Mouse (Mus musculus): ENCODE data around the gene 6030468B19Rik. TPM values are rescaled to one million over a fixed set of nuclear protein-coding genes. Genes with fewer than 3 reads are reported as not detected.

6030468B19Rik gene
- 0.69 and 1.4 TPM in 2 replicates for polyA plus RNA-seq (2016; fragmentation: Nextera tagmentation; extraction: Ambion mirVana)

DNA sequence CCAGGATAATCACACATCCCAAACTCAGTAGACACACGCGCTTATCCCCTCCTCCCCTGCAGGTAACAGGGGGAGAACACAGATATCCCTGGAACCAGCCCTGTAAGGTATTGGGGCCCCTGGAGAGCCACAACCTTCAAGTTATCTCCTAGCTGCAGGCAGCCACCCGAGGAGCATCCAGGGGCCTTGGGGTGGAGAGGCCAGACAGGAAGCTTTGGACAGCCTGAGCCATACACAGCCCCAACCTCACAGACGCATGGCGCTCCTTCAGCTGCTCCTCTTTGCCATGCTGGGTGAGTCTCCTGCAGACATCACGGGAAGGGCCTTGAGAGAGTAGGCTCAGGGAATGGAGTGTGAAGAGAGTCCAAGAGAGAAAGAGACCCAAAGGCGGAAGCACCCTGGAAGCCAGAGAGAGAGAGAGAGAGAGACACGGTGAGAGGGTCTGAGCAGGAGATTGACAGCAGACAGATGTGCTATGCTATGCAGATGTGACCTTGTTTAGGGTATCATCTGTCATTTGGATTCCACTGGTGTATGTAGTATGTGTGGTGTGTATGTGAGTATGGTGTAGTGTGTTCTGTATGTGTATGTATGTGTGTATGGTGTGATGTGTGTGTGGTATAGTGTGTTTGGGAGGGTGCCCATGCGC is at the start of gene 6030468B19Rik:
Gene 6030468B19Rik (plus strand): TSS at position 150 of the 649 bp plus-strand sequence.
- H3K36me3 ChIP-seq (replicated peaks): no peaks in the 10 kb centered on the region
- H3K27ac ChIP-seq (replicated peaks): peak within 1 kb of the TSS; percentile 54
- no peak for DNase-seq (ENCODE audit: low spot score)
- H3K4me1 ChIP-seq: peaks cover 41% of the 10 kb centered on the region
- peak within 1 kb of the TSS; percentile 32; the same call in 1 of the 2 replicates for H3K4me3 ChIP-seq
- WGBS: 64% methylated on average over 9 of the region's 9 CpGs
- H3K27me3 ChIP-seq (replicated peaks; ENCODE audit: low read depth, poor library complexity, severe bottlenecking): peaks cover 15% of the 10 kb centered on the region
- no peaks in the 10 kb centered on the region for H3K9me3 ChIP-seq

DNA sequence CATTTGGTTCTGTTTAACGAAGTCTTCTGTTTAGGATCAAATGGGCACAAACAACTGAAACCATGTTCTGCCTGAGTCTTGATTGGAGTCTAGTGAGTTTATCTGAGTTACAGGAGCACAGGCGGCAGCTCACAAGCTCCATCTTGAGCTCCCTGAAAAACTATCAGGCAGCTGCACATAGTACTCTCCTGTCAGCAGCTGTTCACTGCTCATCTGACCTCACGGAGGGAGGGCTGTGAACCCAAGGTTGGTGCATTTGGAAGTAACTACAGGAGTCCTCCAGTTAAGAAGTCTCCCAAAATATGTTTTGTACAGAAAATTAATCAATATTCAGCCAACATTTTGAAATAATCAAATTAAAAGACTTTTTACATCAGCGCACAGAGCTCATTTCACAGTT is 48.8 kb upstream of the 6030468B19Rik start:
- WGBS: 87% methylated on average over 4 of the region's 4 CpGs
- no peaks in the 10 kb centered on the region for H3K9me3 ChIP-seq
- DNase-seq (ENCODE audit: low spot score): no peak
- no peak overlapping the region for H3K4me3 ChIP-seq
- no peak overlapping the region for H3K27ac ChIP-seq (replicated peaks)
- H3K4me1 ChIP-seq: peaks cover 2% of the 10 kb centered on the region
- peaks cover 100% of the 10 kb centered on the region for H3K36me3 ChIP-seq (replicated peaks)
- H3K27me3 ChIP-seq (replicated peaks; ENCODE audit: low read depth, poor library complexity, severe bottlenecking): no peaks in the 10 kb centered on the region

DNA sequence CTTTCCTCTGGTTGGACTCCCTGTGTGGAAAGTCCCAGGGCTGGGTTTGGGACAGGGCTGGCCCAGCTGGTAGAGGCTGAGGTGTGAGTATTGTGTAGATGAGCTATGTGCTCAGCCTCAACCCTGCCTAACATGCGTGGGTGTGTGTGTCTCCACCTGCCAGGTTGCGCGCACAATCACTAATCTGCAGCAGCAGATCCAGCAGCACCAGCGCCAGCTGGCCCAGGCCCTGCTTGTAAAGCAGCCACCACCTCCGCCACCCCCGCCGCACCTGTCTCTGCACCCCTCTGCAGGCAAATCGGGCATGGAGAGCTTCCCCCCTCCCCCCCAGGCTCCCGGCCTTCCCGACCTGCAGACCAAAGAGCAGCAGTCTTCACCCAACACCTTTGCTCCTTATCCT is 48.0 kb upstream of the 6030468B19Rik start:
- H3K9me3 ChIP-seq: no peaks in the 10 kb centered on the region
- DNase-seq (ENCODE audit: low spot score): no peak
- WGBS: 96% methylated on average over 10 of the region's 10 CpGs
- no peaks in the 10 kb centered on the region for H3K4me1 ChIP-seq
- H3K4me3 ChIP-seq: no peak overlapping the region
- H3K27me3 ChIP-seq (replicated peaks; ENCODE audit: low read depth, poor library complexity, severe bottlenecking): no peaks in the 10 kb centered on the region
- no peak overlapping the region for H3K27ac ChIP-seq (replicated peaks)
- H3K36me3 ChIP-seq (replicated peaks): peaks cover 100% of the 10 kb centered on the region

DNA sequence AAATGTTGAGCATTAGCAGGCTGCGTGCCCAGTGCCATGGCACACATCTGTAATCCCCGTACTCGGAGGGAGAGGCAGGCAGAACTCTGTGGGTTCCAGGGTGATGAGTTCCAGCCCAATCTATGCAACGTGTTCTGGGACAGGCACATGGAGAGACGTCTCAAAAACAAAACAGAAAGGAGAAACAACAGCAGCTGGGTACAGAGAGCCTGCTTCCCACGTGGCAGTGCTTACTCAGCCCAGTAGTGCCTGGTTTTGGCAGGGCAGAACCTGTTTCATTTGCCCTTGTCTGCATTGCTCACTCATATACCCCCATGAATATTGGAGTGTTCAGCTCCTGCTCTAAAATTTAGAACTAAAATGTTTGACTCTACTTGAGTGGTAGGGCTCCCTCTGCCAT is 45.9 kb upstream of the 6030468B19Rik start:
- Histone ChIP-seq H3K27ac (replicated peaks) (no peak overlapping the region), H3K9me3 (no peaks in the 10 kb centered on the region), H3K4me1 (no peaks in the 10 kb centered on the region), H3K4me3 (no peak overlapping the region), H3K36me3 (replicated peaks) (peaks cover 100% of the 10 kb centered on the region), H3K27me3 (replicated peaks; ENCODE audit: low read depth, poor library complexity, severe bottlenecking) (no peaks in the 10 kb centered on the region)
- DNase-seq (ENCODE audit: low spot score): no peak
- WGBS: 88% methylated on average over 6 of the region's 6 CpGs

DNA sequence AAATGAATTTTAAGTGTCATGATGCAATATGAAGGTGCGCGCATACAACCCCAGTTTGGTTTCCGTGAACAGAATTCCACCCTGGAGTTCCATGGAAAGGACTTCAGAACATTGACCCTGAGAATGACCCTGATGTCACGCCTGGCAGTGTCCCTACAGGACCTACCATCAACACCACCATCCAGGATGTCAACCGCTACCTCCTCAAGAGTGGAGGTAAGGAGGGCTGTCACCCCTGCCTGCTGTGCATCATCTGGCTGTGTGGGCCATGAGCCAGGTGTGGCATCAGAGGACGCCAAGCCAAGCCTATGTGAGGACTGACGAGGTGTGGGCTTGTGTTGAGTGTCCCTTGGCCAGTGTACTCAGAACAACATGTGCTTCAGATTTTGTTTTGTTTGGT is 41.6 kb upstream of the 6030468B19Rik start:
- DNase-seq (ENCODE audit: low spot score): no peak
- Histone ChIP-seq H3K4me1 (no peaks in the 10 kb centered on the region), H3K4me3 (no peak overlapping the region), H3K9me3 (no peaks in the 10 kb centered on the region), H3K36me3 (replicated peaks) (peaks cover 100% of the 10 kb centered on the region), H3K27me3 (replicated peaks; ENCODE audit: low read depth, poor library complexity, severe bottlenecking) (no peaks in the 10 kb centered on the region), H3K27ac (replicated peaks) (no peak overlapping the region)
- WGBS: 95% methylated on average over 7 of the region's 7 CpGs

DNA sequence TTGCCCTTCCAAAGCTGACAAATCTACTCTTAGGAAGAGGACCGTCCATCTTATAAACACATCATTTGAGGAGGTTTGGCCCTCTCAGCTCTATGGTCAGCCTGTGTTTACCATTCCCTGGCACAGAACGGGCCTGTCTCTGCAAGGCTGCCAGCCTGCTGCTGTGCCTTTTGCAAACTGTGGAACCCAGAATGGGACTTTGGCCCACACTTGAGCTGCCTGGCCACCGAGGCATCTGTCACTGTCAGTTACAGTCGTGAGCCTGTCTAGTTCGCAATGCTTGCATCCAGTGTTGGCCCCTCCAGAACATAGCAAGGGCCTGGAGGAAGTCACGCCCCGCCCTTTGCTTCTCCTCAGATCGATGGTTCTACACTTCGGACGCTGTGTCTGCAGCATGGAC is 38.2 kb upstream of the 6030468B19Rik start:
- no peak for DNase-seq (ENCODE audit: low spot score)
- no peaks in the 10 kb centered on the region for H3K4me1 ChIP-seq
- no peaks in the 10 kb centered on the region for H3K9me3 ChIP-seq
- H3K4me3 ChIP-seq: no peak overlapping the region
- H3K36me3 ChIP-seq (replicated peaks): peaks cover 96% of the 10 kb centered on the region
- H3K27ac ChIP-seq (replicated peaks): no peak overlapping the region
- 92% methylated on average over 10 of the region's 10 CpGs for WGBS
- no peaks in the 10 kb centered on the region for H3K27me3 ChIP-seq (replicated peaks; ENCODE audit: low read depth, poor library complexity, severe bottlenecking)

DNA sequence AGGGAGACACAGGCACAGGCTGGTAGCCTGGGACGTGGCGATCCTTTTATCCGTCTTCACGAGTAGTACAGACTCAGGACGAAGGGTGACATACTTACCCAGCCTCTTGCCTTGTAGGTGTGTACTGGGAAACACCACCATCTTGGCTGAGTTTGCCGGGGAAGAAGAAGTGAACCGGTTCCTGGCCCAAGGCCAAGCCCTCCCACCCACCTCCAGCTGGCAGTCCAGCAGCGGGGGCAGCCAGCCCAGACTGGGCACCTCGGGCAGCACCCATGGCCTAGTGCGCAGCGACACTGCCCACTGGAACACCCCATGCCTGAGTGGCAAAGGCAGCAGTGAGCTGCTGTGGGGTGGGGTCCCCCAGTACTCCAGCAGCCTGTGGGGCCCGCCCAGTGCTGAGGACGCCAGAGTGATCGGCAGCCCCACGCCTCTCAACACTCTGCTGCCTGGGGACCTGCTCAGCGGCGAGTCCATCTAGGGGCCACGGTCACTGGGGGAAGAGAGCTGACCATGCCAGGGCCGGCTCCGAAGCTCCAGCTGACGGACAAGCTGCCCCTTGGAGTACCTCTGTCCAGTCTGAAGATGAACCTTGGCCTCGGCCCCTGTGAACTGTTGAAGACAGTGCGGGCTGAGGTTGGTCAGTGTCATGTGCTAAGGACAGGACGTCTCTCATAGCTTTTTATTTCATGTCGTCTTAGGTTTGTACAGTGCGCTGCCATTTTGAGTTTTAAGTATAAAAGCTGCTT is 36.9 kb upstream of the 6030468B19Rik start:
- no peak overlapping the region for H3K27ac ChIP-seq (replicated peaks)
- DNase-seq (ENCODE audit: low spot score): no peak
- WGBS: 94% methylated on average over 26 of the region's 26 CpGs
- no peaks in the 10 kb centered on the region for H3K27me3 ChIP-seq (replicated peaks; ENCODE audit: low read depth, poor library complexity, severe bottlenecking)
- H3K36me3 ChIP-seq (replicated peaks): peaks cover 96% of the 10 kb centered on the region
- H3K9me3 ChIP-seq: no peaks in the 10 kb centered on the region
- H3K4me3 ChIP-seq: no peak overlapping the region
- H3K4me1 ChIP-seq: no peaks in the 10 kb centered on the region

DNA sequence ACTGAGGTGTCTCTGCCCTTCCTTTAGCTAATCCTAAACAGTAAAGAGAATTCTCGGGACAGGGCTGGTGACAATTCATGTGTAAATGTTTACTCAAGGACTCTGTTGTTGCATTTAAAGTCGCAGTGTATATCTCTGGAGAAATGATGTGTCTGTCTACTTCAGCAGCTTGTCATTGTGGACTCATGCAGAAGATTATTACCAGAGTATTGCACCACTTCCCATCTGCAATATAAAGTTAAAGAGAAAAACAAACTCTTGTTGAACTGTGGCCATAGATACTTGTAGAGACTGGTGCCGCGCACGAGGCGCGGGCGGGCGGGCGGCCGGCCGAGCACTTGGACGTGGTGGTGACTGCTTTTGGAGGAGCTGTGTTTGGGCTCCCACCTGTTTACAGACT is 35.7 kb upstream of the 6030468B19Rik start:
- no peak for DNase-seq (ENCODE audit: low spot score)
- Histone ChIP-seq H3K9me3 (no peaks in the 10 kb centered on the region), H3K27ac (replicated peaks) (no peak overlapping the region), H3K36me3 (replicated peaks) (peaks cover 96% of the 10 kb centered on the region), H3K27me3 (replicated peaks; ENCODE audit: low read depth, poor library complexity, severe bottlenecking) (no peaks in the 10 kb centered on the region), H3K4me1 (no peaks in the 10 kb centered on the region), H3K4me3 (no peak overlapping the region)
- WGBS: 93% methylated on average over 13 of the region's 13 CpGs

DNA sequence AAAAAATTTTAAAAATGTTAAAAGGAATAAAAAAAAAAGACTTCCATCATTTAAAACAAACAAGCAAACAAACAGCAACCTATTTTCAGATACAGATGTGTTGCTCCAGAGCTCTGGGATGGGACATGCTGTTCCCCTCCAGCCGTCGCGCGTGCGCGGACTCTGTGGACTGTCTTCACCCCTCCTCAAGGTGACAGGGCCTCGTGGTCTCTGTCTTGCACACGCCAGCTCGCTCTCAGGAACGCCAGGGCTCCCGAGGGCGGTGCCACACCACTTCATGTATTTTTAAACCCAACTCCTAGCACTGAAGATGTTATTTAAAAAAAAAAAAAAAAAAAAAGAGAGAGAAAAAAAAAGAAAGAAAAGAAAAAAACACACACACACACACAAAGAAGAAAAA is 35.2 kb upstream of the 6030468B19Rik start:
- DNase-seq (ENCODE audit: low spot score): no peak
- Histone ChIP-seq H3K4me3 (no peak overlapping the region), H3K36me3 (replicated peaks) (peaks cover 95% of the 10 kb centered on the region), H3K27ac (replicated peaks) (no peak overlapping the region), H3K4me1 (no peaks in the 10 kb centered on the region), H3K27me3 (replicated peaks; ENCODE audit: low read depth, poor library complexity, severe bottlenecking) (no peaks in the 10 kb centered on the region), H3K9me3 (no peaks in the 10 kb centered on the region)
- 93% methylated on average over 12 of the region's 12 CpGs for WGBS

DNA sequence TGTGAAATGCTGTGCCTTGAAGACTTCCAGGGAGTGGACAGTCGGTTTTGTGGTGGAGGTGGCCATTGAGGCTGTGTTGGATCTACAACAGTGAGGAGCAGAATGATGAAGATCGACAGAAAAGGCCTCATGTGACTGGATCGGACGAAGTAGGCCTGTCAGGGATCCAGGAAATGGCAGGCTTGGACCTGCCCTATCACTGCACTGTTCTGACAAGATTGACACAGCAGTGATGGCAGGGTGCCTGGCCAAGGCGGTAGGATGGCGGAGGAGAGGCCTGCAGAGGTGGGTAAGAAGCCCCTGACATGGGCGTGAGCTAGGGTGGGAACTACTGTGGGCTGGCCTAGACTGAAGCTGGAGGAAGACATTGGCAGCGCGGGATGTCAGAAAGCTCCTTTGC is 33.1 kb upstream of the 6030468B19Rik start:
- no peak for DNase-seq (ENCODE audit: low spot score)
- peaks cover 9% of the 10 kb centered on the region; the same call in 1 of the 2 replicates for H3K4me1 ChIP-seq
- no peaks in the 10 kb centered on the region for H3K27me3 ChIP-seq (replicated peaks; ENCODE audit: low read depth, poor library complexity, severe bottlenecking)
- H3K9me3 ChIP-seq: no peaks in the 10 kb centered on the region
- H3K4me3 ChIP-seq: no peak overlapping the region
- H3K27ac ChIP-seq (replicated peaks): no peak overlapping the region
- WGBS: 86% methylated on average over 9 of the region's 9 CpGs
- H3K36me3 ChIP-seq (replicated peaks): peaks cover 85% of the 10 kb centered on the region

DNA sequence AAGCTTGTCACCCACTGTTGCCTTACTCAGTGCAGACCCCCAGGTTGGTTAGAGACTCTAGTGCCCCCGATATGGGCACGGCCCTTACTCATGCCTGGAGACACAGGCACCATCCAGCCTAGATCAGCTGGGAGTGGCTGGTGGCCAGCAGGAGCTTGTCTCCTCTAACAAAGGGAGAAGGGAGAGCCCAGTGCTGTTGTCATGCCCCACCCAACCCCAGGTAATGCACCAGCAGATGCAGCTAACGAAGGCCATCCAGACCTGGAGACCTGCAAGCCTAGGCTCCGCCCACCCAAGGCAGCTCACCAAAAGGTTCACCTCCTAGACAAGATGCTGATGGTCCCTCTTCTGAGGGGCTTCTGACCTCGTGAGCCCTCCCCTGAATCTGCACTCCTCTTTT is 32.1 kb upstream of the 6030468B19Rik start:
- H3K4me3 ChIP-seq: no peak overlapping the region
- peaks cover 10% of the 10 kb centered on the region; the same call in 1 of the 2 replicates for H3K4me1 ChIP-seq
- no peak for DNase-seq (ENCODE audit: low spot score)
- H3K36me3 ChIP-seq (replicated peaks): peaks cover 74% of the 10 kb centered on the region
- WGBS: 89% methylated on average over 5 of the region's 5 CpGs
- no peaks in the 10 kb centered on the region for H3K9me3 ChIP-seq
- H3K27ac ChIP-seq (replicated peaks): no peak overlapping the region
- H3K27me3 ChIP-seq (replicated peaks; ENCODE audit: low read depth, poor library complexity, severe bottlenecking): no peaks in the 10 kb centered on the region

DNA sequence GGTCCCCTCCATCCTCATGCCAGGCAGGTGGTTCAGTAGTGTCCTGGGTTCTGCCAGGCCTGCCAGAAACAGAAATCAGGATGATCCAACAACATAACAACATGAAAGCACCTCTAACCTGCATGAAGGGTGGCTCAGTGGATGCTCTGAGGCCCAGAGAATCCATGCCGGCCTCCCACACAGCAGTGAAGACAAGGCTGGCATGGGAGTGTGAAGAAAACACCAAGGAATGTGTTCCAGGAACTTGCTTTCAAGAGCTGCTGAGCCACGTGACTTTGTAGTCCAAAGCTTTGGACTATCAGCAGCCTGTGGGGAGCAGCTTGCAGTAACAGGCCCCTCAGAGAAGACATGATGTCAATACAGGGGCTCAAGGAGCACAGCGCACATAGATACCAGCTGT is 31.2 kb upstream of the 6030468B19Rik start:
- no peaks in the 10 kb centered on the region for H3K27me3 ChIP-seq (replicated peaks; ENCODE audit: low read depth, poor library complexity, severe bottlenecking)

More for the DNA sequence above, 31.2 kb upstream of the 6030468B19Rik start:
- H3K9me3 ChIP-seq: no peaks in the 10 kb centered on the region
- no peak overlapping the region for H3K4me3 ChIP-seq
- WGBS: 90% methylated on average over 3 of the region's 3 CpGs
- H3K4me1 ChIP-seq: peaks cover 10% of the 10 kb centered on the region; the same call in 1 of the 2 replicates
- DNase-seq (ENCODE audit: low spot score): no peak
- no peak overlapping the region for H3K27ac ChIP-seq (replicated peaks)
- H3K36me3 ChIP-seq (replicated peaks): peaks cover 70% of the 10 kb centered on the region

Data from embryonic facial prominence, embryonic 10.5 days (tissue).